Mouse (Mus musculus) neural tube, embryonic 13.5 days (tissue): ENCODE measurements around the gene Adgrf1. TPM values are rescaled to one million over a fixed set of nuclear protein-coding genes. Genes with fewer than 3 reads are reported as not detected.

Experiments
- ATAC-seq: fragments of 200-750 bp; cut with Nextera tagmentation; 2 replicates; pipeline ENCODE4 v1.8.0; 2017; ENCODE audit warnings: low read depth, mild to moderate bottlenecking, moderate TSS enrichment, moderate library complexity
- H3K27ac ChIP-seq: fragments of 300-500 bp; sonication (generic); replicated peaks from 2 replicates; pipeline ENCODE4 v1.5.1; 2015; ENCODE audit warnings: moderate library complexity, mild to moderate bottlenecking, inconsistent platforms
- H3K27me3 ChIP-seq: fragments of 300-500 bp; sonication (generic); 2 replicates; pipeline ENCODE4 v1.6.1; 2015; ENCODE audit warnings: mild to moderate bottlenecking, inconsistent platforms
- H3K36me3 ChIP-seq: fragments of 300-500 bp; sonication (generic); 2 replicates; pipeline ENCODE4 v1.6.1; 2015; ENCODE audit warnings: mild to moderate bottlenecking, inconsistent platforms
- H3K4me1 ChIP-seq: fragments of 300-500 bp; sonication (generic); replicated peaks from 2 replicates; pipeline ENCODE4 v1.6.1; 2015; ENCODE audit warnings: inconsistent platforms
- H3K4me2 ChIP-seq: fragments of 300-500 bp; sonication (generic); 2 replicates; pipeline ENCODE4 v1.6.1; 2015; ENCODE audit warnings: inconsistent platforms, mild to moderate bottlenecking, moderate library complexity
- H3K4me3 ChIP-seq: fragments of 300-500 bp; sonication (generic); 2 replicates; pipeline ENCODE4 v1.5.1; 2015; ENCODE audit warnings: mild to moderate bottlenecking, inconsistent platforms
- H3K9ac ChIP-seq: fragments of 300-500 bp; sonication (generic); 2 replicates; pipeline ENCODE4 v1.6.1; 2015; ENCODE audit warnings: moderate library complexity, mild to moderate bottlenecking, inconsistent platforms
- H3K9me3 ChIP-seq: fragments of 300-500 bp; sonication (generic); 2 replicates; pipeline ENCODE4 v1.6.1; 2016; ENCODE audit warnings: inconsistent platforms
- WGBS: fragments of 180-500 bp; shearing (Covaris S2); methylation state at CpG from one replicate; pipeline ENCODE4 v1.1.7; 2015; 5-methylcytosine and 5-hydroxymethylcytosine counted together
- polyA plus RNA-seq: library from polyadenylated mRNA; unstranded; fragments of >200 nt; fragmentation: Nextera tagmentation; extraction: Ambion mirVana; gene quantifications from 2 replicates; pipeline ENCODE4 v1.2.1, GENCODE M21; 2015

Adgrf1 gene
- polyA plus RNA-seq, 1 experiment from 2014 or later, result not detected

GRCm38 (mm10) chr17:43368171-43368576 is 98.0 kb downstream of the Adgrf1 start:
- Histone ChIP-seq H3K4me1 (no peaks in the 10 kb centered on the region), H3K27me3 (no peaks in the 10 kb centered on the region), H3K36me3 (no peaks in the 10 kb centered on the region), H3K4me2 (no peak overlapping the region), H3K4me3 (no peak overlapping the region), H3K27ac (no peak overlapping the region; the same call in 1 of the 2 replicates), H3K9me3 (no peaks in the 10 kb centered on the region), H3K9ac (no peak overlapping the region)
- 45% methylated on average over 5 of the region's 5 CpGs for WGBS
- ATAC-seq, result no peak

- no peak overlapping the region for H3K4me2 ChIP-seq
- no peak overlapping the region for H3K9ac ChIP-seq
- H3K4me3 ChIP-seq, result no peak overlapping the region
- no peak for ATAC-seq
- no peaks in the 10 kb centered on the region for H3K9me3 ChIP-seq
- no peaks in the 10 kb centered on the region for H3K27me3 ChIP-seq
- 75% methylated on average over 4 of the region's 4 CpGs for WGBS
- H3K36me3 ChIP-seq, result no peaks in the 10 kb centered on the region
- no peak overlapping the region for H3K27ac ChIP-seq
- H3K4me1 ChIP-seq, result no peaks in the 10 kb centered on the region
Measured at GRCm38 (mm10) chr17:43372604-43373003, 102.5 kb downstream of the Adgrf1 start.

GRCm38 (mm10) chr17:43374020-43374419 is 103.9 kb downstream of the Adgrf1 start:
- Histone ChIP-seq H3K9ac (no peak overlapping the region), H3K9me3 (no peaks in the 10 kb centered on the region), H3K4me1 (no peaks in the 10 kb centered on the region), H3K36me3 (no peaks in the 10 kb centered on the region), H3K4me3 (no peak overlapping the region), H3K27me3 (no peaks in the 10 kb centered on the region), H3K4me2 (no peak overlapping the region), H3K27ac (no peak overlapping the region)
- WGBS, result 65% methylated on average over 4 of the region's 4 CpGs
- ATAC-seq, result no peak

Other genes starting within 250 kb of the Adgrf1 start
- gene Adgrf5, start 90.1 kb downstream of the Adgrf1 start, polyA plus RNA-seq, result 9.8 and 10.4 TPM in 2 replicates
- gene Mep1a, start 232.5 kb downstream of the Adgrf1 start, polyA plus RNA-seq, result not detected in 2 replicates